Mouse (Mus musculus): Measurements from ENCODE around the gene Exoc3l2. TPM values are rescaled to one million over a fixed set of nuclear protein-coding genes. Genes with fewer than 3 reads are reported as not detected.

Exoc3l2 gene
- polyA plus RNA-seq (2015; fragmentation: Nextera tagmentation; extraction: Ambion mirVana): 0.27 and 0.46 TPM in 2 replicates

GRCm38 (mm10) chr7:19462884-19463381 is at the start of gene Exoc3l2:
Gene Exoc3l2 (plus strand): TSS chr7:19463331.
- H3K4me1 ChIP-seq (ENCODE audit: control insufficient read depth, insufficient read depth, low read length): peaks cover 17% of the 10 kb centered on the region
- H3K36me3 ChIP-seq (ENCODE audit: control insufficient read depth, insufficient read depth, low read length): no peaks in the 10 kb centered on the region
- no peak within 1 kb of the TSS for H3K4me2 ChIP-seq (ENCODE audit: low read depth, low read length)
- no peak for ATAC-seq
- H3K27me3 ChIP-seq (replicated peaks; ENCODE audit: control insufficient read depth, insufficient read depth, low read length): peaks cover 3% of the 10 kb centered on the region; the same call in 1 of the 2 replicates
- WGBS: 38% methylated on average over 6 of the region's 6 CpGs
- H3K9ac ChIP-seq (ENCODE audit: low read depth, low read length): peak within 1 kb of the TSS; percentile 9; the same call in 1 of the 2 replicates
- H3K9me3 ChIP-seq (ENCODE audit: control insufficient read depth, low read length): no peaks in the 10 kb centered on the region
- H3K4me3 ChIP-seq (ENCODE audit: low read length): no peak within 1 kb of the TSS
- no peak within 1 kb of the TSS for H3K27ac ChIP-seq (ENCODE audit: low read length)

DNA sequence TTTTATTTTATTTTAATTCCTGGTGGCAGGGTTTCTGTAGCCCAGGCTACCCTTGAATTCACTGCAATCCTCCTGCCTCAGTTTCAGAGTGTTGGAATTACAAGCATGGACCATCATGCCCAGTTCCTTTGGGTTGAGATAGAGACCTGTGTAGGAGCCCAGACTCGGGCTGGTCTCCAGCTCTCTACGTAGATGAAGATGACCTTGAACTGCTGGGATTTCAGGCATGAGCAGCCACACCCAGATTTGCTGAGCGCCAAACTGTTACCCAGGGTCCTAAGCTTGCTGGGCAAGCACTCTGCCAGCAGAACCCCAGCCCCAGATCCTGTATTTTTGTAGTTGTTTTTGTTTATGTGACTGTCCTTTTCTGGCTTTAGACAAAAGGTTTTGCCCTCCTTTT is 49.6 kb upstream of the Exoc3l2 start:
- 73% methylated on average over 3 of the region's 3 CpGs for WGBS
- H3K4me1 ChIP-seq (ENCODE audit: control insufficient read depth, insufficient read depth, low read length): no peaks in the 10 kb centered on the region

DNA sequence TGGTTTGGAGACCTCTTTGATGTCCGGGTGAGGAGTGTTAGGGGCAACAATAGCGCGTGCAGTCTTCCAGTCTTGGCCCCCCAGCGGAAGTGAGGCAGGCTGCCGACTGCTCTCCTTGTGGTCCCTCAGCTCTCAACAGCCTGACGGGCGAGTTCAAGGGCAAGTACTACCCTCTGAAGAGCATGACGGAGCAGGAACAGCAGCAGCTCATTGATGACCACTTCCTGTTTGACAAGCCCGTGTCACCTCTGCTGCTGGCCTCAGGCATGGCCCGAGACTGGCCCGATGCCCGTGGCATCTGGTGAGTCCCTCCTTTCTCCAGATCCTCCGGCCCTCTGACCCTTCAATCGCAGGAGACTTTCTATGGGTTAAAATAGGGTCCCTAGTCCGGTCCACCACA is 46.5 kb upstream of the Exoc3l2 start:
- no peak for ATAC-seq
- Histone ChIP-seq H3K9me3 (ENCODE audit: control insufficient read depth, low read length) (no peaks in the 10 kb centered on the region), H3K4me1 (ENCODE audit: control insufficient read depth, insufficient read depth, low read length) (peaks cover 8% of the 10 kb centered on the region; the same call in 1 of the 2 replicates), H3K36me3 (ENCODE audit: control insufficient read depth, insufficient read depth, low read length) (no peaks in the 10 kb centered on the region), H3K27ac (ENCODE audit: low read length) (no peak overlapping the region), H3K4me3 (ENCODE audit: low read length) (no peak overlapping the region), H3K4me2 (ENCODE audit: low read depth, low read length) (no peak overlapping the region), H3K9ac (ENCODE audit: low read depth, low read length) (no peak overlapping the region), H3K27me3 (replicated peaks; ENCODE audit: control insufficient read depth, insufficient read depth, low read length) (peaks cover 23% of the 10 kb centered on the region)
- WGBS: 70% methylated on average over 15 of the region's 15 CpGs

More for the DNA sequence above, 49.6 kb upstream of the Exoc3l2 start:
- Histone ChIP-seq H3K27me3 (replicated peaks; ENCODE audit: control insufficient read depth, insufficient read depth, low read length) (peaks cover 4% of the 10 kb centered on the region; the same call in 1 of the 2 replicates), H3K9ac (ENCODE audit: low read depth, low read length) (no peak overlapping the region), H3K9me3 (ENCODE audit: control insufficient read depth, low read length) (no peaks in the 10 kb centered on the region), H3K36me3 (ENCODE audit: control insufficient read depth, insufficient read depth, low read length) (no peaks in the 10 kb centered on the region), H3K27ac (ENCODE audit: low read length) (no peak overlapping the region), H3K4me3 (ENCODE audit: low read length) (no peak overlapping the region), H3K4me2 (ENCODE audit: low read depth, low read length) (no peak overlapping the region)
- ATAC-seq: no peak

DNA sequence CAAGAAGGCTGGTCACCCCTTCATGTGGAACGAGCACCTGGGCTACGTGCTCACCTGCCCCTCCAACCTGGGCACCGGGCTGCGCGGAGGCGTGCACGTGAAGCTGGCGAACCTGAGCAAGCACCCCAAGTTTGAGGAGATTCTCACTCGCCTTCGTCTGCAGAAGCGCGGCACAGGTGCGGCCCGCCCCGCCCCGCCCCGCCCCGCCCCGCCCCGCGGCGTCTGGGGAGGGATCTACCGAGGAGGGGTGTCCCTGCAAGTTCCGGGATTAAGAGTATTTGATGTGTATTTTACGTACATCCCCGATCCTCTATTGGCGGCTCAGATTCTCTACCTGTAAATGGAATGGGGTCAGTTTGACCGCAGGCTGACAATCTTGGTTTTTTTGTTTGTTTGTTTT is 43.0 kb upstream of the Exoc3l2 start:
- H3K4me2 ChIP-seq (ENCODE audit: low read depth, low read length): peak overlapping the region; percentile 34
- ATAC-seq: no peak; the same call in 1 of the 2 replicates
- no peak overlapping the region for H3K27ac ChIP-seq (ENCODE audit: low read length)
- peak overlapping the region; percentile 11; the same call in 1 of the 2 replicates for H3K4me3 ChIP-seq (ENCODE audit: low read length)
- H3K9ac ChIP-seq (ENCODE audit: low read depth, low read length): no peak overlapping the region
- H3K9me3 ChIP-seq (ENCODE audit: control insufficient read depth, low read length): no peaks in the 10 kb centered on the region
- peaks cover 8% of the 10 kb centered on the region; the same call in 1 of the 2 replicates for H3K4me1 ChIP-seq (ENCODE audit: control insufficient read depth, insufficient read depth, low read length)
- 5% methylated on average over 28 of the region's 28 CpGs for WGBS
- H3K27me3 ChIP-seq (replicated peaks; ENCODE audit: control insufficient read depth, insufficient read depth, low read length): peaks cover 23% of the 10 kb centered on the region
- H3K36me3 ChIP-seq (ENCODE audit: control insufficient read depth, insufficient read depth, low read length): no peaks in the 10 kb centered on the region

DNA sequence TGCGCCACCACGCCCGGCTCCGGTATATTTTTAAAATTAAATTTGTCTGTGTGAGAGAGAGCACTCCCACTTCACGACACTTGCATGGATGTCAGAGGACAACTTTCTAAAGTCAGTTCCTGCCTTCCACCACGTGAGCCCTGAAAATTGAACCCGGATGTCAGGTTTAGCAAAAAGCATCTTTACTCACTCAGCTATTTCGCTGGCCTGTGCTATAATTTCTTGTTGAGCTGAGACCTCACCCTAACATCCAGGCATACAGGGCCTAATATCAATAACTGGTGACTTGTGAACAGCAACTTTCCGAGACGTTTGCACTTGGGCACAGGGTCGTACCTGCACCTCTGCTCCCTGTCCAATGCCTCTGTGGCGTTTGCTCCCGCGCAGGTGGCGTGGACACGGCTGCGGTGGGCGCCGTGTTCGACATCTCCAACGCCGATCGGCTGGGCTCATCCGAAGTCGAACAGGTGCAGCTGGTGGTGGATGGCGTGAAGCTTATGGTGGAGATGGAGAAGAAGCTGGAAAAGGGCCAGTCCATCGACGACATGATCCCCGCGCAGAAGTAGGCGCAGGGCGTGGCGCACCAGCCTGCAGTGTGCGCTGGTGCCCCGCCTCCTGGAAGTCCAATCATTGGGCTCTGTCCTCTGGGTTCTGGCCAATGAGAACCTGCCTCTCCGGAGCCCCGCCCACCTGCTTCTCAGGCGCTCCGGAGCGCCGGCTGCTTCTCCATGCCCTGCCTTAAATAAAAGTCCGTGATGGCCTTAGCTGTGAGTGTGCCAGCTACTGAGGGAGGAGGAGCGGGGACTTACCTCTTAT is 42.1 kb upstream of the Exoc3l2 start:
- Histone ChIP-seq H3K9ac (ENCODE audit: low read depth, low read length) (peak overlapping the region; percentile 37; the same call in 1 of the 2 replicates), H3K4me3 (ENCODE audit: low read length) (peak overlapping the region; percentile 45), H3K4me2 (ENCODE audit: low read depth, low read length) (peak overlapping the region; percentile 81), H3K9me3 (ENCODE audit: control insufficient read depth, low read length) (no peaks in the 10 kb centered on the region), H3K36me3 (ENCODE audit: control insufficient read depth, insufficient read depth, low read length) (peaks cover 9% of the 10 kb centered on the region), H3K27me3 (replicated peaks; ENCODE audit: control insufficient read depth, insufficient read depth, low read length) (peaks cover 23% of the 10 kb centered on the region), H3K4me1 (ENCODE audit: control insufficient read depth, insufficient read depth, low read length) (peaks cover 8% of the 10 kb centered on the region; the same call in 1 of the 2 replicates), H3K27ac (ENCODE audit: low read length) (no peak overlapping the region)
- WGBS: 9% methylated on average over 43 of the region's 43 CpGs
- ATAC-seq: peak; percentile 97

DNA sequence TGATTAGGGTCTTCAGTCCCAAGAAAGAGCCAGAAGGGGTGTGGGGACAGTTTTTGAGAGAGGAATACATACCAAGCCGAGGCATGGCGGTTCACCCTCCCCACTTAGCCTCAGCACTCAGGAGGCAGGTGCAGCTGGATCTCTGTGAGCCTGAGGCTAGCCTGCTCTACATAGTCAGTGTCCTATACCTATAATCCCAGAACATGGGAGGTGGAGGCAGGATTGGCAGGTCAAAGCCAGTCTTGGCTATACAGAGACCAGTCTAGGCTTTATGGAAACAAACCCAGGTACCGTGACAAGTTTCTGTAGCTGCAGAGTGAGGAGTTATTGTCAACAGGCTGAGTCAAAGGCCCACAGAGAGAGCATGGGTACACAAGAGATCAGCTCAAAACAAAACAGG is 40.0 kb upstream of the Exoc3l2 start:
- WGBS: 83% methylated on average over 3 of the region's 3 CpGs
- Histone ChIP-seq H3K9ac (ENCODE audit: low read depth, low read length) (no peak overlapping the region), H3K4me2 (ENCODE audit: low read depth, low read length) (no peak overlapping the region), H3K27me3 (replicated peaks; ENCODE audit: control insufficient read depth, insufficient read depth, low read length) (peaks cover 23% of the 10 kb centered on the region), H3K4me3 (ENCODE audit: low read length) (no peak overlapping the region), H3K9me3 (ENCODE audit: control insufficient read depth, low read length) (no peaks in the 10 kb centered on the region), H3K36me3 (ENCODE audit: control insufficient read depth, insufficient read depth, low read length) (peaks cover 16% of the 10 kb centered on the region), H3K4me1 (ENCODE audit: control insufficient read depth, insufficient read depth, low read length) (peaks cover 8% of the 10 kb centered on the region; the same call in 1 of the 2 replicates), H3K27ac (ENCODE audit: low read length) (no peak overlapping the region)
- ATAC-seq: no peak

GRCm38 (mm10) chr7:19424051-19424450 is 39.1 kb upstream of the Exoc3l2 start:
- Histone ChIP-seq H3K9me3 (ENCODE audit: control insufficient read depth, low read length) (no peaks in the 10 kb centered on the region), H3K4me2 (ENCODE audit: low read depth, low read length) (no peak overlapping the region), H3K36me3 (ENCODE audit: control insufficient read depth, insufficient read depth, low read length) (peaks cover 16% of the 10 kb centered on the region), H3K4me3 (ENCODE audit: low read length) (no peak overlapping the region), H3K27me3 (replicated peaks; ENCODE audit: control insufficient read depth, insufficient read depth, low read length) (peaks cover 18% of the 10 kb centered on the region), H3K4me1 (ENCODE audit: control insufficient read depth, insufficient read depth, low read length) (peaks cover 8% of the 10 kb centered on the region; the same call in 1 of the 2 replicates), H3K27ac (ENCODE audit: low read length) (no peak overlapping the region), H3K9ac (ENCODE audit: low read depth, low read length) (no peak overlapping the region)
- no peak for ATAC-seq
- 58% methylated on average over 4 of the region's 4 CpGs for WGBS

DNA sequence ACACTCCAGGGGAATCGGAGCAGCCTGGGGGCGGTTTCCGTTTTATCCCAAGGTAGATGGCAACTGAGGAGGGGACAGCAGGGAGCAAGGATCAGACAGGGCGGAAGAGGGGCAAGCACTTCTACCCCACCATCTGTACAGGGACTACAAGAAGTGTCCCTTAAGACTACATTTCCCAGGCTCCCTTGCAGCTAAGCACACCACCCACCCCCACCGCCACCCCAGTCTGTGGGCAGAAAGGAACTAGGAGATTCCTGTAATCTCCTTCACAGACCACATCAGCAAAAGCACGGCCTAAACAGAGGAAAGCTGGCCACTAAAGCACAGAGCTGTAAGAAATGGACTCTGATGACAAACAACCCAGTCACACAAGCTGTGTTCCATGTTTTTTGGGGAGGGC is 36.8 kb upstream of the Exoc3l2 start:
- H3K4me2 ChIP-seq (ENCODE audit: low read depth, low read length): no peak overlapping the region
- no peak overlapping the region for H3K4me3 ChIP-seq (ENCODE audit: low read length)
- no peaks in the 10 kb centered on the region for H3K27me3 ChIP-seq (replicated peaks; ENCODE audit: control insufficient read depth, insufficient read depth, low read length)
- no peak overlapping the region for H3K9ac ChIP-seq (ENCODE audit: low read depth, low read length)
- H3K4me1 ChIP-seq (ENCODE audit: control insufficient read depth, insufficient read depth, low read length): no peaks in the 10 kb centered on the region
- no peaks in the 10 kb centered on the region for H3K9me3 ChIP-seq (ENCODE audit: control insufficient read depth, low read length)
- ATAC-seq: no peak
- no peak overlapping the region for H3K27ac ChIP-seq (ENCODE audit: low read length)
- peaks cover 17% of the 10 kb centered on the region for H3K36me3 ChIP-seq (ENCODE audit: control insufficient read depth, insufficient read depth, low read length)
- WGBS: 79% methylated on average over 6 of the region's 6 CpGs

- Histone ChIP-seq H3K27me3 (replicated peaks; ENCODE audit: control insufficient read depth, insufficient read depth, low read length) (no peaks in the 10 kb centered on the region), H3K9ac (ENCODE audit: low read depth, low read length) (no peak overlapping the region), H3K4me1 (ENCODE audit: control insufficient read depth, insufficient read depth, low read length) (no peaks in the 10 kb centered on the region), H3K4me3 (ENCODE audit: low read length) (no peak overlapping the region), H3K9me3 (ENCODE audit: control insufficient read depth, low read length) (no peaks in the 10 kb centered on the region), H3K27ac (ENCODE audit: low read length) (no peak overlapping the region), H3K4me2 (ENCODE audit: low read depth, low read length) (no peak overlapping the region), H3K36me3 (ENCODE audit: control insufficient read depth, insufficient read depth, low read length) (peaks cover 22% of the 10 kb centered on the region)
- no peak for ATAC-seq
- WGBS: 90% methylated on average over 6 of the region's 6 CpGs
Measured at GRCm38 (mm10) chr7:19426888-19427287, 36.2 kb upstream of the Exoc3l2 start.
